Mouse (Mus musculus) retina, postnatal 7 days (tissue): ENCODE data around the gene Gm20683.
A peak's percentile ranks its signal among the peaks of the same experiment; 100 is the strongest.

Experiments used
- DNase-seq: peaks from one replicate; pipeline ENCODE4 v3.0.0-alpha.2; 2012; ENCODE audit warnings: low read depth, low spot score

Gene Gm20683

DNA sequence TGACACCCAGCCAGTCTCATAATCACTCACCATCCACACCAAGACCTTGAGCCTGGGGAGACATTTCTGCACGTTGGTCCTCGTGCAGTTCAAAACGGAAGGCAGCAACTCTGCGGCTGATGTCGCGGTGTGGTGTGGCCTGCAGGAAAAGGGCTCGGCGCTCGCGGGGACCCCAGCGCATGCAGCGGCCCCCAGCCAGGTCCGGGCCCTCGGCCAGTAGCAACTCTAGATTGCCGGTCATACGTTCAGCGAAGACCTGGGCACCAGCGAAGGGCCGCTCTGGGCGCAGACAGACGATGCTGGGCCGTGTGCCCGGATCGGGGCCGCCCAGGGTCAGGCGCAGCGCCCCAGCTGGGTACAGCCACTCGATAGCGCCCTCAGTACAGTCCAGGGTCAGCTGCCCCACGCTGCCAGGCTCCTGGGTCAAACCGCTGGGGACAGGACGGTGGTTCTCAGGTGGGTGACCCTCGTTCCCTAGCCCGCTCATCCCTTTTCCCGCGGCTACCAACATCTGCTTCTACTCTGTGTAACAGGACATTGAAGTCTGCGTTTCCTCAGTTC is 45.3 kb downstream of the Gm20683 start:
- no peak for DNase-seq

DNA sequence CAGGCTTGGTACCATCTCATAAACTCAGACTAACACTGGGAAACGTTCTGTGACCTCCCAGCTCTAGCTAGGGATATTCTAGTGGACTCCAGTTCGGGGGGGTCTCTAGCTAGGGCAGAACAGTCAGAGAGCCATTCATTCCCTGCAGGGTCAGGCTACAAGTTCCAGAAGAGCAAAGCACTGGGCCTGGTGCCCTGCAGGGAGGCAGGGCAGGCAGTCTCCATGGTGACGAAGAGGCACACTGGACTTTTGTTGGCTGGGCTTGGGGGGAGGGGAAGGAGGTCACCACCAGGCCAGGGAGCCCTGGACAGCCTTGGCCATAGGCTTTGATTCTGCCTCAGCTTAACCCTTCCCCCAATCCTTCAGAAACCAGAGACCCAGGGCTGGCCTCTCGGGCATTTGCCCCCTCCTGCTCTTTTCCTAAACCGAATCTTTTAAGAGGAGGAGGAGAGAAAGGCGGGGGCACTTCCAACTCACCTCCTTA is 45.9 kb downstream of the Gm20683 start, which contains the start of gene AC134908.4:
Gene AC134908.4 (minus strand): TSS at position 51 of the 484 bp plus-strand sequence.
- no peak for DNase-seq

DNA sequence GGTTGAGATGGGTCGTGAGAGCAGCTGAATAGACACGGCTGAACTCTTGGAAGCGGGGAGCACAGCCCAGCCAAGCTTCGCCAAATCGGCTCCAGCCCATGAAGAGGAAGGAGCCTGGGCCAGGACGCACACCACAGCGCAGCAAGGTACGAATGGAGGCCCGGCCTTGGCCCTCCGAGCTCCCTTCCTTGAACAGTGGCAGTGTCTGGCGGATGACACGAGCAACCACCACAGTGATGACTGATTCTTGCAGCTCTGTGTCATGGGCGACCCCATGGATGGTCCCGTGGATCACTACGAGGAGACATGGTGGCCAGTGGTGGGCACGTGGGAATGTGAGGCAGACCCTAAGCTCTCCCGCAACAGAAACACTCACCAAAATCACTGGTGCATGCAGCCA is 46.6 kb downstream of the Gm20683 start:
- DNase-seq, result no peak

DNA sequence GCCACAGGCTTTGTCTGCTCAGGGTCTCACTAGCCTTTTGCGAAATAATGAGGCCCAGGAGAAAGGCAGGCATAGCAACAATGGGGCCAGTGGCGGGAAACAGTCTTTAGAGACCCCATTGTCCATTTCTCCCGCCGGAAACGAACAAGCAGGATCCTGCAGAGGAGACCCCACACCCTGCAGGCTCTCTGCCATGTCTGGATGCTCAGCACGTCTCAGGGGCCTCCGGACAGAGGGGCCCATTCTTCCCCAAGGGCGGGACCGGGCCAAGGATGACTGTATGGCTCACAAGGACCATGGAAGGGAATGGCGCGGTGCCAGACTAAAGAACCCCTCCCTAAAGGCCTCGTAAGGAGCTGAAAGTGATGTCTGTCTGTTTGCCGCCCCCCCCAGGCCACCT is 47.4 kb downstream of the Gm20683 start:
- no peak for DNase-seq

DNA sequence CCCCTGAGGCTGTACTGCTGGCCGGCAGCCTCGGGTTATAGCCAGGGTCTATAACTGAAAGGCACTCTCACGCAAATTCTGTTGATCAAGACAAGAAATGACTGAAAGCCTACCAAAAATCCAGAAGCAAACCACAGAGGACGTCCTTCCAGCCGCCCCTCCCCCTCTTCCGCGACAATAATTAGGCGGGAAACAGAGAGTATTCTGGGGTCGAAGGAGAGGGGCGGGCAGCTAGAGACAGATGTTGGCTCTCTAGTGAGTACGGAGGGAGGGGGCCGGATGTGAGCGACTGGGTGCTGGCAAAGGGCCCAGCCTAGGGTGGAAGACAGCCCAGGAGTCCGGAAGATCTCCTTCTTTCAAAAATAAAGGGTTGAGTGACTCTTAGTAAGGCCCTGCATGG is 48.9 kb downstream of the Gm20683 start, which contains the start of gene Fam173a:
Gene Fam173a (minus strand): TSS at position 287 of the 400 bp plus-strand sequence.
- no peak for DNase-seq

DNA sequence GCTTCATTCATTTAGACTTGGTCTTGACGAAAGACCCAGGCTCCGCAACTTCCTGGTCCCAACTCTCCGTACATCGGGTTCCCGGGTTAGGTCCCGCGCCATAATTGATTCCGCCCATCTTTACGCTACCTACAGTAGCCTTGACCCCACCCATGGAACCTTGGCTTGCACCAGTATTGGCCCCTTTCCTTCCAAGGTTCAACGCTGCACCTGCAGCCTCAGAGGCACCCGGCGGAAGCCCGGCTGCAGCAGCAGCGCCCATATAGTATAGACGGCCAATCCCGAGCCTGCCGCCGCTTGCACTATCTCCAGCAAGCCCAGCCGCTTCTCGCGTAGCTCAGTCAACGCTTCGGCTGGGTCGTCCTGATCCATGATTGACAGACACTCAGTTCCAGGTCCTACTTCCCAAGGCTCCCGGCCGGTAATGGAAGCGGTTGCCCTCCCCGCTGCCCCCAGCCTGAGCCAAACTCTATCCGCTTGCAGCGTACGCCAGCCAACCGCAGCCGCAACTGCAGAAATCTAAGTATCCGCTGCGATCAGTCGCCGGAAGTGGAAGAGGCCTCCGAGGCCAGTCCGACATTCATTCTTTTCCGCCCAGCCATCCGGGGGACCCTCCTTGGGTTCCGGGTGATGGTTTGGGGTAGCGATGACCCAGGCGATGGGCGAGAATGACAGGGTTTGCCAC is 49.6 kb downstream of the Gm20683 start:
- peak; percentile 82 for DNase-seq

DNA sequence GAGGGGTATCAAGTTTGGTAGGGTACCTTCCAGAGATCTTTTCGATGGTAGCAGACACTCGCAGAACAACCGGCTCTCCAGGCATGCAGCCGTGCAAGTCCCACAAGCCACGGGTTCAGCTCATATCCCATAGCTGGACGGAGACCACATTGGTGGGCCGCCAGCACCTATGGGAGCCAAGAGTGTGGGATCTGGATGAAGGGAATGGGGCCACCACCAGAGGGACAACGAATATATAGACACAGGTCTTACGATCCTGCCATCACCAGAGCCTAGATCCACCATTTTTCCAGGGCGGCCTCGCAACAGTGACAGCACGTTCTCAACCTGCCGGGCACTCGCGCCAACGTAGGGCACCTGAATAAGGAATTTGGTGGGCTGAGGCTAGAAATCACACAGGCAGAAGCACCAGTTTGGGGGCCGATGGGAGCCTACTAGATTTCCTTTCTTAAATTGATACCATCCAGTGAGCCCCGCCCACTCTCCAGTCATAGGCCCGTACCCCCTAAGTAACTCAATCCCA is 50.2 kb downstream of the Gm20683 start:
- DNase-seq, result no peak

DNA sequence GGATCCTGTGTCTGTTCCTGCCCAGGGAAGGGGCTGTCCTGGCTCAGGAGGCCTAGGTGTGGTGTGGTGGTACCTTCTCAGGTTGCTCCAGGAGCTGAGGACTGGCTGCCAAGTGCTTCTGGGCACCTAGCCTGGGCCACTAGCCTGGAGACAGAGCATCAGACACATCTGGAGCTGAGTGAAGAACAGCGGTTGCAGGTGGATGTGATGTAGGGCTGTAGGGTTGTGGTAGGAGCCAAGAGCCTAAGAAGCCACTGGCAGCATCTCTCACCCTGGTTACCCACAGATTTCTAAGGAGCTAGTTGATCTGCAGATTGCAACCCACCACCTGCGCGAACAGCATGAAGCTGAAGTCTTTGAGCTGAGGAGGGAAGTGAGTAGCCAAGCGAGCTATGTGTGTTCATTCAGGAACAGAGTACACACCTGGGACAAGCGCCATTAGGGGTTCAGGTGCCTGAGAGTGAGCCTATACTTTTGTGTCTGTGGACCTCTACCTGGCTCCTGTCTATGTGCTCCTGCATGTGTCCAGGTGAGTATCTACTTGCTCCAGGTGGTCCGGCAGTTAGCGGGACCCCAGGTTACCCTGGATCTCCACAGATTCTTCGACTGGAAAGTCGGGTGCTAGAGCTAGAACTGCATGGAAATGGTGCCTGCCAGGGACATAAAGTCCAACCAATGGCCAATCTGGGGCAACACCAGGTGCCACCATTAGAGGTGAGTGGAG is 54.6 kb downstream of the Gm20683 start:
- DNase-seq, result no peak

DNA sequence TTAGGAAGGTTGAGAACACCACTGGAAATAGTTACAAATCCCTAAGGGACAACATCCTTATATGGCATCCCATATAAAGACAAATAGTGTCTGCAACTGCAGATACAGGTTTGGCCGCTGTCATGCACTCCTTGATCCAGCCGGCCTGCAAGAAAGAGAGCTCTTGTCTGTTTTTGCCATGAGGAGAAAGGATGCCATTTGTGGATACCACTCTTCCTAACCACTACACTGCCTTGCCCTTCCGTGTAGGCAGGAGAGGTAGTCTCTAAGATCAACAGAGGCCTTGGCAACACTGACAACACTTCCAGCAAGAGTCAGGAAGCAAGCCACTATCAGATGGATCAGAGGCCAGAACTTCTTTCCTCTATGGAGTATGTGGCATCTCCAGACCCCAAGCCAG is 55.3 kb downstream of the Gm20683 start, which contains the start of gene Ccdc78:
Gene Ccdc78 (plus strand): TSS at position 301 of the 400 bp plus-strand sequence.
- DNase-seq, result no peak

DNA sequence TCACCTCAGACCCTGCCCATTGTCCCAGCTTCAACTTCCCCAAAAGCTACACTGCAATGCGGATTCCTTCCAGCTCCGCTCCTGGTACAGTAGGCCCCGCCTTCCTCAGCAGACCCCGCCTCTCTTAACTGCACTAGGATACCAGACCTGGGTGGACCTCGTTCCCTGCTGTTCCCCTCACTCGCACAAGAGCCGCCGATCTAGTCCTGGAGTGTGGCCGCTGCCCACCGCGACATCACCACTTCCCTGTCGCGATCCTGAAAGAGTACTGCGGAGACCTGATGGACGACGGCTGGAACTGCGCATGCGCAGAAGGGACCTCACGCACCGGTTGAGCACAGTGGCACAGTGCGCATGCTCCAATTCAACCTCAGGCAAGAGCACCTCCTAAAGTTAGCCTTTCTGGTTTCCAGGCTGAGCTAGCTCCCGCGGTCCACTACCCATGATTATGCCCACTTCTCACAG is 56.2 kb downstream of the Gm20683 start, which contains the start of gene Haghl:
Gene Haghl (minus strand): TSS at position 393 of the 465 bp plus-strand sequence.
- peak; percentile 93 for DNase-seq
